Mouse (Mus musculus): Measurements from ENCODE around the gene Yif1b.

GRCm38 (mm10) chr7:29213675-29214082 is 24.4 kb upstream of the Yif1b start, which contains the start of gene Catsperg1:
- no peak for TF ChIP-seq POLR2A (IDR thresholded peaks at IDR 0.05; ENCODE audit: borderline replicate concordance, insufficient read depth, low read length)
- no peak for TF ChIP-seq CTCF (IDR thresholded peaks at IDR 0.05; ENCODE audit: borderline replicate concordance, insufficient read depth, low read depth, low read length)

Data from cerebellum, adult 2 months (tissue).